Mouse (Mus musculus) brown adipose tissue, adult 24 weeks (tissue): Measurements from ENCODE around the gene Plekhg3. TPM values are rescaled to one million over a fixed set of nuclear protein-coding genes. Genes with fewer than 3 reads are reported as not detected.

Source experiments
- H3K27ac ChIP-seq: fragments of 200-500 bp; replicated peaks from 2 replicates; pipeline ENCODE4 v1.5.1; 2012; ENCODE audit warnings: low read depth, mild to moderate bottlenecking, low read length
- H3K4me1 ChIP-seq: fragments of 200-500 bp; 2 replicates; pipeline ENCODE4 v1.6.1; 2012; ENCODE audit warnings: low read length, mixed read lengths; ENCODE audit not compliant: control insufficient read depth, insufficient read depth, insufficient read length
- H3K4me3 ChIP-seq: fragments of 200-500 bp; 2 replicates; pipeline ENCODE4 v1.5.1; 2012; ENCODE audit warnings: low read depth, mild to moderate bottlenecking, low read length, moderate library complexity; ENCODE audit not compliant: insufficient read depth
- polyA plus RNA-seq: library from polyadenylated mRNA; stranded (reverse); fragments of >200 nt; gene quantifications from 2 replicates; pipeline ENCODE4 v1.2.4, GENCODE M21; 2012; ENCODE audit not compliant: missing spikeins, insufficient read depth, insufficient read length

Gene Plekhg3
- polyA plus RNA-seq, 1 experiment = 6.5 TPM

GRCm38 (mm10) chr12:76508909-76509440 lies 21.7 kb upstream of the Plekhg3 start:
- H3K4me1 ChIP-seq = peaks cover 3% of the 10 kb centered on the region; the same call in 1 of the 2 replicates
- no peak overlapping the region for H3K27ac ChIP-seq
- no peak overlapping the region for H3K4me3 ChIP-seq

GRCm38 (mm10) chr12:76512731-76513130 lies 18.0 kb upstream of the Plekhg3 start:
- H3K4me1 ChIP-seq = peaks cover 10% of the 10 kb centered on the region; the same call in 1 of the 2 replicates
- H3K4me3 ChIP-seq = no peak overlapping the region
- H3K27ac ChIP-seq = no peak overlapping the region; the same call in 1 of the 2 replicates

DNA sequence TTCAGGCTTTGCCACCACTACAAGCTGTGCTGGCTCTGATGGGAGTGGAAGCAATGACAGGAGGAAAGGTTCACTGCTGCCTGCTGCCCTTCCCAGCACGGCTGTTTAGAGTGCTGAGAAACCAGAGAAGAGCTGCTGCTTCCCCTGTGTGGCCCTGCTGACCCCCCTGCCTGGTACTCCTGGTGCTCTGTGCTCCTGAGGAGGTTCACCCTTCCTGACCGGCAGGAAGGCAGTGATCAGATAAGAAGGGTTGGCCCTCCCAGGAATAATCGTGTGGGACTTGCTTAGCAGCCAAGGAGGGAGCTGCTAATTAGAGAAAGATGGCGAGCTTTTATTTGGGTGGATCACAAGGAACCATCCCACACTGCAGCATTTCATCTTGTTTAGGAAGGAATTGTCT lies 15.8 kb upstream of the Plekhg3 start:
- peak overlapping the region; percentile 12; the same call in 1 of the 2 replicates for H3K27ac ChIP-seq
- H3K4me1 ChIP-seq = peaks cover 17% of the 10 kb centered on the region

DNA sequence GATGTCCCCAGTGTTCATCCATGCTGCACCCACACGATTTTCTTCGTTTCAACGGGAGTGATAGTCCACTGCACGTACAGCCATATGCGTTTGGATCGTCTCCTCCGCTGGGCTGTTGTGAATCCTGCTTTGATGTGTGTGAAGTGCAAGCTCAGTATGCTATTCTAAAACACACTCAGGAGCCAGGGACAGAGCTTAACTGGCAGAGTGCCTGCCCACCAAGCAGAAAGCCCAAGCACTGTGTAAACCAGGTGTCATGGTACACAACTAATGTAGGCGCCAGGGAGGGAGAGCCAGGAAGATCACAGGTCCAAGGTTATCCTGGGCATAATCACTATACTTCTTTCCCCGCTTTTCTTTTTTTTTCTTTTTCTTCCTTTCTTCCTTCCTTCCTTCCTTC lies 12.7 kb upstream of the Plekhg3 start:
- no peak overlapping the region for H3K4me3 ChIP-seq
- no peak overlapping the region for H3K27ac ChIP-seq
- peaks cover 22% of the 10 kb centered on the region for H3K4me1 ChIP-seq

More for the DNA sequence above, 15.8 kb upstream of the Plekhg3 start:
- H3K4me3 ChIP-seq = no peak overlapping the region

DNA sequence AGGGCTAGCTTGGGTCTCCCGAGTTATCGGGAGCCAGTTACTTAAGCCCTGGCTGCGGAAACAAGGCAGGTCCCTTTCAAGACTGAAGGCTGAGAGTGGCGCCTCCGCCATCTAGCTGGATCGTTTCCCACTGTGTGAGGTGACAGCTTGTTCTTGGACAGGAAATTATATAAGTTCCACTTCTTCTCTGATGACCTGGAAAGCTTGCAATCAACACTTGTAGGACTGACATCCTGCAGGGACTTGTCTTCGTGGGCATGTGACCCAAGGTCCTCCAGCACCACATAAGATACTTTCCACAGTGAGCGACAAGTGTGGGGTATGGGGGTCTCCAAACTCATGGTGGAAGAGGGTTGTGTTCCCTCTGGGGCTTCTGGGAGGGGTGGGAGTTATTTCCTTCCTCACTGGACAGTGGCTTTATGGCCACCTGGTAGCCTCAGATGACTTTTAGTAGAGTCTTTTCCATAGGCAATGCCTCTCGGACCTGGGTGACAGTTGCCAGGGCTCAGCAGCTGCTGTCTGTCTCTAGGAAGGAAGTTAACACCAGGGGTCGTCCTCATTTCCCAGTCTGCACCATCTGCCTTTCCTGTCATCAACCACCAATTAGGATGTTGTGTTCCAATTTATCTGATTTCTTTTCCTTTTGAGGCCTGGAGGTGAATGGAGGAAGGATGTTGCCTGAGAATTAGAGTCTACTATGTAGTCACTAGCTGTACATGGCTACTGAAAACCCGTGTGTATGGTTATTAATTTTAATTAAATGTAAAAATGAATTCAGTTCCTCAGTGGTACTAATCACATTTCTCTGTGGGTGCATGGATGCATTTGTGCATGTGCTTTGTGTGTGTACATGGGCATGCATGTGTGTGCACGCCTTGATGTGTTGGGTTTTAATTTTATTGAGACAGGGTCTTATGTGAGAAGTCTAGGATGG lies 11.5 kb upstream of the Plekhg3 start:
- Histone ChIP-seq H3K27ac (peak overlapping the region; percentile 73), H3K4me1 (peaks cover 18% of the 10 kb centered on the region), H3K4me3 (no peak overlapping the region)

DNA sequence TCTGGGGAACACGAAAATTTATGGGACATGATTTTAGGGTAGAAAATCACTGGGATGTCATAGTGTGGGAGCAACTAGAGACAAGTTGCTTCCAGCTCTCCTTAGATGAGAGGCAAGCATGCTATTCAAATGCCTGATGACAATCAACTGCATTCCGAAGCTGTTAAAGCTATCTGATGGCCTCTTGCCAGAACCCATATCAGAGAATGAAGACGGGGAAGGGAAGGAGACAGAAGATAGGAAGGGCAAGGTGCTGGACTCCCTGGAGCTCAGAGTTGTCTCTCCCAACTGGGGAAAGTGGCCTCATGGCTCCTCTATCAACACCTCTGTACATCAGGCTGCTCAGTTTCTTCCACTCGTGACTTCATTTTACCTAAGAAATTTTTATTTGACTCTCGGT lies 7.0 kb upstream of the Plekhg3 start:
- H3K4me3 ChIP-seq = no peak overlapping the region
- no peak overlapping the region for H3K27ac ChIP-seq
- peaks cover 9% of the 10 kb centered on the region; the same call in 1 of the 2 replicates for H3K4me1 ChIP-seq

DNA sequence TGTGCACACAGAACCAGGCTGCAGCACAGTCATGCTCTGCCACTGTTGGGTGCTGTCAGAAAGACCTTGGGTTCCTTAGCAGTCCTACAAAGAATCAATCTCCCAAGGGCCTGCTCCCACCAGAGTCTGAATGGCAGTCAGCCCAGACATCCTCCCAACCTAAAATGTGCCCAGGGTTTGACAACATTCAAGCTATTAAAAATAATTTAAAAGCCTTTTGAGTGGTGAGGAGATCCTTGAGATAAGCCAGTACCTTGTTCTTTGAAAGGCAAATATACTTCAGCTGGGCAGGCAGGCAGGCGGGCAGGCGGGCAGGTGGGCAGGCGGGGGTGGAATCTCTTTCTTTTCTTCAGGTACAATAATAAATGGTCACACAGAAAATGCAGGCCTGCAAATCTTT lies 5.8 kb upstream of the Plekhg3 start:
- Histone ChIP-seq H3K4me1 (peaks cover 5% of the 10 kb centered on the region; the same call in 1 of the 2 replicates), H3K4me3 (no peak overlapping the region), H3K27ac (no peak overlapping the region)

GRCm38 (mm10) chr12:76527245-76527881 lies 3.3 kb upstream of the Plekhg3 start:
- H3K4me1 ChIP-seq = no peaks in the 10 kb centered on the region
- H3K4me3 ChIP-seq = no peak overlapping the region
- no peak overlapping the region for H3K27ac ChIP-seq

DNA sequence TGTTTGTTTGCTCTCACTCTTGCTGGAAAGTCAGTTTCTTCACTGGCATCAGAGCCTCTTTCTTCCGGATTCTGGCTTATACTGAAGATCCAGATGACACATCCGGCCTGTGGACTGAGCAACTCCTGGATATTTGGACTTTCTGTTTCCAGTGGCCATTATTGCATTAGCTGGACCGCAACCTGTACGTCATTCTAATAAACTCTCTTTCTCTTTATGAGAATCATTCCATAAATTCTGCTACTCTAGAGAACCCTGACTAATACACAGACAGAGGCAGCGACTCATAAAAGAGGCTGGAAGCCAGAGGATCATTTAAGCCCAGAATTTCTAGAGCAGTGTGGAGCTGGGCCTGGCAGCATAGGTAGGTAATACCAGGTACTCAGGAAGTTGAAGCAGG lies 1.9 kb upstream of the Plekhg3 start:
- Histone ChIP-seq H3K4me1 (no peaks in the 10 kb centered on the region), H3K4me3 (no peak overlapping the region), H3K27ac (no peak overlapping the region)

DNA sequence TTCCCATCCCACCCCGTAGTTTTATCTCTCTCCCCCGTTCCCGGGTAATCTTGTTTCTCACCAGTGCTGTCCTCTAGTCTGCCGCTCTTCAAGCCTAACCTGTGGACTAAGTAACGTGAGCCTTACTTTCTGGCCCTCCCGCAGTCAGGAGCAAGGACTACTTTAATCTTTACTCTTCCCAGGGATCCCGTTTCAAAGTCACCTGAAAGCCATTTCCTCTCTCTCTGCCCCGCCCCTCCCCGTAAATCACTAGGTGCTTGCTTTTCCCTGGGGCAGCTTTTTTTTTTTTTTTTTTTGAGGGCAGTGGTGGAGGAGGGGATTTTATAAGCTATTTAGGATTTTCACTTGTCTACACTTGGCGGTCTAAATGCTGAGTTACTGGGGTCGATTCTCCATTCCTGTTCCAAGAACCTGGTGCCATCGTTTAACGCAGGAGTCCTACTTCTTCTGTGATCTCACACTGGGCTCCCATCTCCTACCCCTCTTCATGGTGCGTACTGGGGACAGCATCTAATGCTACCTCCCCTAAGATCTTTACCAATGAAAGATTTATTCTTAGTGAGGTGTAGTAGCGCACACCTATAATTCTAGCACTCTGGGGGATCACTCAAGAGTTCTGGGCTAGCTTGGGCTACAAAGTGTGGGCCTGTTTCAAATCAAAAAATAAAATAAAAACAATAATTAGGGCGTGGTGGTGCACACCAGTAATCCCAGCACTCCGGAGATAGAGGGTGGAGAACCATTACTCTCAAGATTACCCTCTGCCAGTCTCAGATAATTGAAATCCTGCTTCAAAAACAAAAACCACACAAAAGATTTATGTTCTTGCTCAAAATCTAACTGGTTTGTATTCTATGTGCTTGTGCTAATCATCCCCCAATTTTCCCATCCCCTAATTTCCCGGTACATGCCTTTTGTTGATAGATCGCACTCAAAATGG lies 1.6 kb downstream of the Plekhg3 start:
- Histone ChIP-seq H3K4me3 (peak overlapping the region; percentile 70), H3K27ac (peak overlapping the region; percentile 71), H3K4me1 (peaks cover 14% of the 10 kb centered on the region)

DNA sequence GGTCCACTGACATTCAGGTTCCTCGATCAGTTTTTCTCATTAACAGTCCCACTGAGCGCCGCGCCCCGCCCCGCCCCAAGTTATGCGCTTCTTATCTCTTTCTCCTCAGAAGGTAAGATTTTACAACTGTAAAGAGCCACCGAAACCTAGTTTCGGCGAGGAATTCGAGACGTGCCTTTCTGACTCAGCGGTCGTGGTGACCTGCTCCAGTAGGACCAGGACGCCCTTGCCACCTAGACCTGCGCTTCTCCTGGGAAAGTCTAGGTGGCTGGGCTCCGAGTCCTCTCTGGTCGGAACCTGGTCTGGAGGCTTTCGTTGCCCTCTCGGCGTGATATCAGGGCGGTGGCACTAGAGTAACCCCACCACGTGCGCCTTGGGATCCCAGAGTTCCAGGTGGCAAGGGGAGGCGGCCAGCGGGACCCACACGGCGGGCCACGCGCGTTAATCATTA lies 2.3 kb downstream of the Plekhg3 start:
- Histone ChIP-seq H3K4me1 (peaks cover 16% of the 10 kb centered on the region), H3K27ac (peak overlapping the region; percentile 71), H3K4me3 (peak overlapping the region; percentile 70)

DNA sequence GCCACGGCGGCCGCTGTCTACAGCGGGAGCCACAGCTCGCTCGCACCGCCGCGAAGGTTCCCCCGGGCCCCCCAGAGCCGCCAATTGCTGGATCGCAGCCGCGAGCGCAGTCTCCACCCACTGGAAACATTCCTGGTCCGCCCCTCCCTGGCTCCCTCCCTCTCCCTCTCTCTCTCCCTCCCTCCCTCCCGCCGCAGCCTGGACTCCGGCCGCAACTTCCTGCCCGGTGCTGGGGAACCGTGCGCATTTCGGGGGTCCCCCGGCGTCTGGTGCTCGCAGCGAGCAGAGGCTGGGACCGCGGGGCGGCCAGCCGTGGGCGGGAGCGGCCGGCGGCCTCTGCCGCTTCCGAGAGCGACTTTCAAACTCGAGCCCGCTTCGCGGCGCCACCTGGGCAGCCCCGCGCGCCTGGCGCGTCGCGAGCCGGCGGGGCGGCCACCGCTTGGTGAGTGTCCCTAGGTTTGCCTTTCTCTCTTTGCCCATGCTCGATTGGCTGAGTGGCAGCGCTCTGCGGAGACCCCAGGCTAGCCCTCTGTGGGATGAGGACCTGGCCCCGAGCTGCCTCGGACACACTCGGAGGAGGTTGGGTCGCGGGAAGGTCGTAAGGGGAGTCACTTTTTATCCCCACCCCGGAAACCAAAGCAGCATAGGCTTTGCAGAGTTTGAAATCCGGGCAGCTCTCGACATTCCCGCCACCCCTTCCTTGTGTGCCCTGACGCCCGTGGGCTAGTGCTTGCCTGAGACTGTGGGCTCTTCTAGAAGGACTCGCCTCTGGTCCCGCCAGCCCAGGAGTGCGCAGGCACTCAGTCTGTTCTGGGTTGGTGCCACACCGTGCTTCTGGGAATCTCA lies 2.9 kb downstream of the Plekhg3 start:
- H3K27ac ChIP-seq = peak overlapping the region; percentile 75

DNA sequence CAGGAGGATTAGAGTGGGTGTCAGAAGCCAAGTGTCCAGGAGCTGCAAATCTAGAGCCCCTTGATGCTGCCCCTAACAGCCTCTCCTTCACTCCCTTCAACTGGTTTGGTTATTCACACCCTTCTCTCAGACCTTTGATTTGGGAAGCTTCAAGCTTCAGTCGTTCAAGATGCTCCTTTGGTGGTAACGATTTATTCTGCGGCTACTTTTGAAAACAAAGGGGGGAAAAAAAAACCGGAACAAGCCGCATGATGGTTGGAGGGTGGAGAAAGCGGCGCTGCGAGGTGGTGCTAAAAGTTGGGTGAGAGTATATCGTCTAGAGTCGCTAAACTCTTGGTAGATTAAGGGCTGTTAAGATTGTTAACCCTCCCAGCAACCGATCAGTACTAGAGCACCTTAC lies 3.5 kb downstream of the Plekhg3 start:
- Histone ChIP-seq H3K27ac (peak overlapping the region; percentile 75), H3K4me1 (peaks cover 20% of the 10 kb centered on the region), H3K4me3 (peak overlapping the region; percentile 70)

More for the DNA sequence above, 2.9 kb downstream of the Plekhg3 start:
- Histone ChIP-seq H3K4me1 (peaks cover 20% of the 10 kb centered on the region), H3K4me3 (peak overlapping the region; percentile 70)
